Mouse (Mus musculus): ENCODE results near the gene Trpc5. TPM values are rescaled to one million over a fixed set of nuclear protein-coding genes. Genes with fewer than 3 reads are reported as not detected.

Gene Trpc5
- polyA plus RNA-seq, 1 experiment from 2014 or later: 0.51 TPM

Other genes with a start within 250 kb of the Trpc5 start
- 0.05 TPM in 1 of 2 replicates, not detected in the other for gene Trpc5os, start 231.6 kb downstream of the Trpc5 start, polyA plus RNA-seq (2014; fragmentation: Nextera tagmentation; extraction: Ambion mirVana)
- gene Rtl4, start 727 bp upstream of the Trpc5 start, polyA plus RNA-seq (2014; fragmentation: Nextera tagmentation; extraction: Ambion mirVana): 1.1 and 1.3 TPM in 2 replicates